Mouse (Mus musculus) forebrain, embryonic 10.5 days (tissue): ENCODE data around the gene Stab2. TPM values are rescaled to one million over a fixed set of nuclear protein-coding genes. Genes with fewer than 3 reads are reported as not detected.

Experiments
- DNase-seq: peaks from one replicate; pipeline ENCODE4 v3.0.0-alpha.2; 2017; ENCODE audit warnings: low spot score; ENCODE audit errors: extremely low spot score
- H3K27ac ChIP-seq: fragments of 300-500 bp; sonication (generic); 2 replicates; pipeline ENCODE4 v1.5.1; 2016; ENCODE audit warnings: mild to moderate bottlenecking
- H3K27me3 ChIP-seq: fragments of 300-500 bp; sonication (generic); 2 replicates; pipeline ENCODE4 v1.6.1; 2016; ENCODE audit warnings: mild to moderate bottlenecking; ENCODE audit not compliant: poor library complexity, severe bottlenecking
- H3K36me3 ChIP-seq: fragments of 300-500 bp; sonication (generic); replicated peaks from 2 replicates; pipeline ENCODE4 v1.6.1; 2016; ENCODE audit warnings: mild to moderate bottlenecking, moderate library complexity
- H3K4me1 ChIP-seq: fragments of 300-500 bp; sonication (generic); 2 replicates; pipeline ENCODE4 v1.6.1; 2016
- H3K4me3 ChIP-seq: fragments of 300-500 bp; sonication (generic); 2 replicates; pipeline ENCODE4 v1.5.1; 2016; ENCODE audit warnings: mild to moderate bottlenecking, moderate library complexity
- H3K9me3 ChIP-seq: fragments of 300-500 bp; sonication (generic); 2 replicates; pipeline ENCODE4 v1.6.1; 2016; ENCODE audit warnings: mild to moderate bottlenecking, moderate library complexity
- WGBS: fragments of 180-500 bp; shearing (Covaris S2); methylation state at CpG from one replicate; pipeline ENCODE4 v1.1.7; 2016; 5-methylcytosine and 5-hydroxymethylcytosine counted together
- polyA plus RNA-seq: library from polyadenylated mRNA; unstranded; fragments of >200 nt; fragmentation: Nextera tagmentation; extraction: Ambion mirVana; gene quantifications from 2 replicates; pipeline ENCODE4 v1.2.1, GENCODE M21; 2016

Gene Stab2
- polyA plus RNA-seq, 1 experiment from 2014 or later, result 0.06 TPM

DNA sequence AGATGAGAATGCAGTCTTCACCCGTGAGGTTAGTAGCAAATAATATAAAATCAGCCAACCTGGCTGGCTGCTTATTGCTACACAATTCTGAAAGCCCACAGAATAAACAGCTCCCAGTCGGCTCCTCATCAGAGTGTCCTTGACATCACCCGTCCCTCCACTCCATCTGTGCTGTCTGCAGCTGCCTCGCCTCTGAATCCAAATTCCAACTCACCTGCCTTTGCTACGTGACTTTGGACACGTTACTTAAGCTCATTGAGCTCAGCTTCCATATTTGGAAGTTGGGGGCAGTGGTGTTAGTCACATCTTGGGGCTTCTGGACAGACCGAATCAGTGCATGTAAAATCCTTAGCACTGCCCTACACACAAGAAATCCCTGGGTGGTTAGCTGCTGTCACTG lies 135.7 kb downstream of the Stab2 start:
- Histone ChIP-seq H3K9me3 (no peaks in the 10 kb centered on the region), H3K36me3 (no peaks in the 10 kb centered on the region), H3K27me3 (no peaks in the 10 kb centered on the region), H3K4me3 (no peak overlapping the region), H3K4me1 (no peaks in the 10 kb centered on the region), H3K27ac (no peak overlapping the region)
- 87% methylated on average over 7 of the region's 7 CpGs for WGBS
- DNase-seq, result no peak

DNA sequence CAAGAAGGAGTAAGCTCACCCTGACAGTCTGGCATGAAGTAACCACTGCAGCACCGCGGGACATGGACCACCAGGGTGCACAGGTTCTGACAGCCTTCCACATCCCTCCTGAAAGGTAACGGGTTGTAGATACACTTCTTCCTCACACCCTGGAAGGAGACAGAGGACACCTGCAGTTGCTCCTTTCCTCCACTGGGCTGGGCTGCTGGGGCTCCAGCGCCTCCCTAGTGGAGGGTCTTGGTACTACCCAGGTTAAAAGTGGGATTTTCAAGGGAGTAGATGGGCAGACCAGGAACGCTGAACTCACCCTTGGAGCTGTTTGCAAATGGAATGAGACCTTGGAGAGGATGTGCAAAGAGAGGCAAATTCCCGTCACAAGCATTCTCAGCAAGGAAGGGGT lies 144.4 kb downstream of the Stab2 start:
- Histone ChIP-seq H3K4me1 (no peaks in the 10 kb centered on the region), H3K4me3 (no peak overlapping the region), H3K36me3 (no peaks in the 10 kb centered on the region), H3K27me3 (no peaks in the 10 kb centered on the region), H3K27ac (no peak overlapping the region), H3K9me3 (no peaks in the 10 kb centered on the region)
- 86% methylated on average over 6 of the region's 6 CpGs for WGBS
- no peak for DNase-seq

DNA sequence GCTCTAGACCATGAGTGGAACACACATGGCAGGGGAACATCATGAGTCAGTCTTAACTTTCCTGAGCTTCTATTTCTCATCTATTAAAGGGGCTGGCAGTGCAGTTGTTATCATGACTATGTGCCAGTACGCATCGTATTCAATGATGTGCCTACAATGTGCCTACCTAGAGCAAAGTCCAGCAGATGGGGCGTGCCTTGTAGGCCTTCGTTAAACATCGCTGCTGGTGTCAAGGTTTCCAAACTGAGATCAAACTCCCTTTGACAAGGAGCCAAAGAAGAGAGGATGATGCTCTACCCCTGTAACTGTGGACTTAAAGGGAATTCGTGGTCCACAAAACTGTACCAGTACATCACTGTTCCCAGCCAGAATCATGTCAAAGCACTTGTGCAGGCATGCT lies 145.3 kb downstream of the Stab2 start:
- 88% methylated on average over 6 of the region's 6 CpGs for WGBS
- Histone ChIP-seq H3K36me3 (no peaks in the 10 kb centered on the region), H3K27me3 (no peaks in the 10 kb centered on the region), H3K4me1 (no peaks in the 10 kb centered on the region), H3K4me3 (no peak overlapping the region), H3K27ac (no peak overlapping the region), H3K9me3 (no peaks in the 10 kb centered on the region)
- DNase-seq, result no peak

DNA sequence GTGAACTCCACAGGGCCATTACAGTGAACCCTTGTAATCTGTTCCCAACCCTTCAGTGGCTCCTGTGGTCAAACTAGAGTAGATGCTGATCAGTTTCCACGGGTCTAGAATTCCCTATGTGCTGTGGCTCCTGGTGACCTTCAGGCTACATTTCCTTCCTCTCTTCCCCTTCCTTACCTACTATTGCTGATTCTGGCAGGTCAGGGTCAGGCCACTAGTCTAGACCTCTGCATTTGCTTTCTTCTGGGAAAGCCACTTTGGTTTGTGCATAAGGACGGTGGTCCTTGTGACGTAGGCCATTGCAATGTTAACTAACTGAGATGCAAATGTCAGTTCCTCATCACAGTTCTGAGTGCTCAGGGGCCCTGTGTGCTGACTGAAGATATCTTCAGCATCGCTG lies 147.4 kb downstream of the Stab2 start:
- H3K4me1 ChIP-seq, result no peaks in the 10 kb centered on the region
- 80% methylated on average over 4 of the region's 4 CpGs for WGBS
- no peak overlapping the region for H3K4me3 ChIP-seq
- no peak overlapping the region for H3K27ac ChIP-seq
- H3K36me3 ChIP-seq, result no peaks in the 10 kb centered on the region
- no peaks in the 10 kb centered on the region for H3K9me3 ChIP-seq
- no peak for DNase-seq
- H3K27me3 ChIP-seq, result no peaks in the 10 kb centered on the region

DNA sequence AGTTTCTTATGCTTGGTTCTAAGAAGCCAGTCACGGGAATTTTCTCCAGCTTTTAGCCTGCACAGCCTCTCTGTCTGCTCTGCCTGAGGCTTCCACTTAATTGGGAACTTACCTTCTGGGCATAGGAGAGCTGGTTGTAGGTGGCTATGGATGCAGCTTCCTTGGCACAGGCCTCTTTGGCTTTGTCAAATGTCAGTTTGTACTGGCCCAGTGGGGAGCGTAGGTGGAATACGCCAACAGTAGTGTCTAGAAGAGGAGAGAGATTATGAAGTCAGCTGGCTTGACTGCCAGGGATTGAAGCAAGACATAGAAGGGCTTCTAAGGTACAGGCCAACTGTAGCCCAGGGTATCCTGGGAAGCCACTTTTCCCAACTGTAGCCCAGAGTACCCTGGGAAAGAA lies 154.4 kb downstream of the Stab2 start:
- no peak overlapping the region for H3K27ac ChIP-seq
- WGBS, result 81% methylated on average over 3 of the region's 3 CpGs
- H3K4me1 ChIP-seq, result peaks cover 9% of the 10 kb centered on the region
- no peak for DNase-seq
- no peaks in the 10 kb centered on the region for H3K27me3 ChIP-seq
- H3K36me3 ChIP-seq, result no peaks in the 10 kb centered on the region
- H3K4me3 ChIP-seq, result no peak overlapping the region
- H3K9me3 ChIP-seq, result no peaks in the 10 kb centered on the region

DNA sequence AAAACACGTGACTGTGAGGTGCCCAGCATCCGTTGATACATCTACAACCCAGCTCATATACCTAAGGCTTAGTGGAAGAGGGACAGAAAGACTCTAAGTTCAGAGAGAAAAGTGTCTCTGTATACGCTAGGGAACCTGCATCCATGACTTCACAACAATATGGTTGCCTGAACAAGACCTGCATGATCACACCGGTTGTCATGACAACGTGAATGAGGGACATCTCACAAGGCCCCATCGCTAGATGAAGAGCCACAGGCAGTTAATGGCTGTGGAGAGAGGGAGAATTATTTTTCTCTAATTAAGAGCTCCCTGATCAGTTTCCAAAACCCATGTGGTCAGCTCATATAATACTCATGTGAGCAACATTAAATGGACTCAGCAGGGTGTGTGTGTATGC lies 155.7 kb downstream of the Stab2 start:
- H3K36me3 ChIP-seq, result no peaks in the 10 kb centered on the region

DNA sequence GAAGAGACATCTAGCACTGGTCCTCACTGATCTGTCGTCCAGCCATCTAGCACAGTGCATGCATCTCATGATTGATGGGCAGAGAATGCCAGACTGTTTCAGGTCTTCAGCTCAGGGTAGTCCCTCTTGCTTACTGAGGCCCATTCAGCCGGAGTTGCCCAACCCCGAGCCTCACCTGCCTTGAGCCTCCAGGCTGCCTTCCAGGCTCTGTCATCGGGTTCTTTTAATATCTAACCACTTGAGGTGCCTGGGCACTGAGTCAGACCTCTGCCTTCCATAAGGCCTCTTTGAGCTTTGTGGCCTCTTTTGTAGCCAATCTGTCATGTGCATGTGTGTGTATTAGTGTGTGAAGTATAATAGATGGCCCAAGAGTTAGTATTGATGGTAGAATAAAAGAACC lies 158.3 kb downstream of the Stab2 start:
- no peaks in the 10 kb centered on the region for H3K36me3 ChIP-seq
- 86% methylated on average over 4 of the region's 4 CpGs for WGBS
- no peak for DNase-seq
- no peak overlapping the region for H3K27ac ChIP-seq
- peaks cover under 1% of the 10 kb centered on the region; the same call in 1 of the 2 replicates for H3K4me1 ChIP-seq
- no peak overlapping the region for H3K4me3 ChIP-seq
- H3K9me3 ChIP-seq, result no peaks in the 10 kb centered on the region
- no peaks in the 10 kb centered on the region for H3K27me3 ChIP-seq

More for the DNA sequence above, 155.7 kb downstream of the Stab2 start:
- Histone ChIP-seq H3K27me3 (no peaks in the 10 kb centered on the region), H3K4me3 (no peak overlapping the region), H3K9me3 (no peaks in the 10 kb centered on the region), H3K4me1 (peaks cover 9% of the 10 kb centered on the region), H3K27ac (no peak overlapping the region)
- no peak for DNase-seq
- WGBS, result 88% methylated on average over 6 of the region's 6 CpGs

DNA sequence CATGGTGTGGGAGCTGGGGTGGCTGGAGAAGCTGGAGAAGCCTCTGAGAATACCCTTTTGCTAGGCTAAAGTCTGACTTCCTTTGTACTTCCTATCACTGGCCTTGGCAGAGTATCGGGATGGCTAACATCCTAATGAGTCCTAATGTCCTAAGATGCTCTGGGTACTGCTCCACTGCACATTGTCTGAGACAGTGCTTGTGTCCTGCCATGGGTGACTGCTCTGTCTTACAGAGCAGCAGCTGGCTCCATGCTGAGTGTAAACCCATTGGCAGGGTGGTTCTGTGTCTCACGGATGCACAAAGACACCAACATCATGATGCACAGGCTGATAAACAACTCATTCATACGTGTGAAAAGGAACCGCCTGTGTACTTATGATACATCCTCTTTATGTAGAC lies 158.7 kb downstream of the Stab2 start:
- WGBS, result 92% methylated on average over 4 of the region's 4 CpGs

DNA sequence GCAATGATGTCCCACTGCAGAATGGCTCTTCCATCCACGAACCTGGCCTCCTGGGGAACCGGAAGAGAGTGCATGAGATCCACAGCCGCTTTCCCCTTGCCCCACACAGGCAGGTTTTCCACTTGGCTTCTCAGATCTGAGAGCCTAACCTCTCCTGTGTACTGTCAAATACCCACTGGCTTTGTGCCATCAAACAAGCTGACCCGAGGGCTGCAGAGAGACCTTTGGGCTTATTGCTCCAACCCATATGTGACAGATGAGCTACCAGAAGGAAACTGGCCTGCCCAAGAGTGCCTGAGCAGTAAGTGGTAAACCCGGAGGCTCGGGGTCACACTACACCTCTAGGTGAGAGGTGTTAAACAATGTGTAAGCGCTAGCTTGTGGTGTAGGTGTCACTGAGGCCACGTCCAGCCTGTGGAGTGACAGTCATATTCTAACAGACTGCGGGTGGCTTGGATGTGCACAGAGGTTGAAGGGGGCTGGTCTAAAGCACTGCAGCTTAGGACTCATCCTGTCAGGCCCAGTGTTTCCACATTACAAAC lies 160.8 kb downstream of the Stab2 start:
- no peaks in the 10 kb centered on the region; the same call in 1 of the 2 replicates for H3K4me1 ChIP-seq
- no peaks in the 10 kb centered on the region for H3K36me3 ChIP-seq
- H3K27ac ChIP-seq, result no peak overlapping the region
- 90% methylated on average over 9 of the region's 9 CpGs for WGBS
- DNase-seq, result no peak
- no peaks in the 10 kb centered on the region for H3K9me3 ChIP-seq
- no peak overlapping the region for H3K4me3 ChIP-seq
- H3K27me3 ChIP-seq, result no peaks in the 10 kb centered on the region

More for the DNA sequence above, 158.7 kb downstream of the Stab2 start:
- Histone ChIP-seq H3K4me3 (no peak overlapping the region), H3K36me3 (no peaks in the 10 kb centered on the region), H3K27ac (no peak overlapping the region), H3K27me3 (no peaks in the 10 kb centered on the region), H3K4me1 (no peaks in the 10 kb centered on the region; the same call in 1 of the 2 replicates), H3K9me3 (no peaks in the 10 kb centered on the region)
- DNase-seq, result no peak

DNA sequence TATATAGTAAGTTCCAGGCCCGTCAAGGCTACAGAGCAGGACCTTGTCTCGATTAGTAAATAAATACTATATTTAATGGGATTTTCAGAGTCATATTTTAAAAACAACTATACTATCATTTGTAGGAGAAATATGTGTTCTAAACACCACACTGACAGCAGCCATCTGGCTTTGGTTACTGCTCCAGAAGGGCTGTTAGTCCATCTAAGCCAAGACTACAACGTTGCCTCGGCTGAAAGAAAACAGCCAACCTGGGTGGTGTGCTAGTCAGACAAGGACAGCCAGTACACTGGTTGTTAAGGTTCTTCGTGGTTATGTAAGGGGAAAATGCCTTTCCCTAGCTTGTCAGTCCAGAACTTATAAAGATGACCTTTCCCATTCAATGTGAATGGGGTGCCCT lies 165.2 kb downstream of the Stab2 start:
- H3K4me3 ChIP-seq, result no peak overlapping the region
- WGBS, result 87% methylated on average over 5 of the region's 5 CpGs
- no peaks in the 10 kb centered on the region for H3K36me3 ChIP-seq
- no peak for DNase-seq
- no peaks in the 10 kb centered on the region for H3K4me1 ChIP-seq
- H3K27ac ChIP-seq, result no peak overlapping the region
- no peaks in the 10 kb centered on the region for H3K9me3 ChIP-seq
- no peaks in the 10 kb centered on the region for H3K27me3 ChIP-seq

DNA sequence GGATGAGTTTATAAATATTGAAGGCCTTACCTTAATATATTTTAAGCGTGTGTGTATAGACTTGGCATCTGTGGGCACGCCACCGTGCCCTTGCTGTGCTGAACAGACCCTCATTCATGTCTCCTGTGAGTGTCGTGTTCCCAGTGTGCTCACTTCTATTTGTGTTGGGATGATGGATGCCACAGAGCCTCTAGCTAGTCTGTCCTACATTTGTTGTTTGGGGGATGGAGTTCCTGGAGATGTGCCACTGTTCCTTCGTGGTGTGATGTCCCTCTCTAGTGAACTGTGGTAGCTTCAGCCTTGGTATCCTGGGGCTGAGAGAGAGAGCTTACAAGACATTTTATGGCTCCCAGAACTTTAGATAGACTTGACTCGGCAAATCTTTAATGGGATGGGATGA lies 169.0 kb downstream of the Stab2 start:
- Histone ChIP-seq H3K4me3 (no peak overlapping the region), H3K9me3 (no peaks in the 10 kb centered on the region), H3K27ac (no peak overlapping the region), H3K4me1 (peaks cover 7% of the 10 kb centered on the region; the same call in 1 of the 2 replicates), H3K36me3 (peaks cover 11% of the 10 kb centered on the region; the same call in 1 of the 2 replicates), H3K27me3 (no peaks in the 10 kb centered on the region)
- DNase-seq, result no peak
- WGBS, result 94% methylated on average over 6 of the region's 6 CpGs

DNA sequence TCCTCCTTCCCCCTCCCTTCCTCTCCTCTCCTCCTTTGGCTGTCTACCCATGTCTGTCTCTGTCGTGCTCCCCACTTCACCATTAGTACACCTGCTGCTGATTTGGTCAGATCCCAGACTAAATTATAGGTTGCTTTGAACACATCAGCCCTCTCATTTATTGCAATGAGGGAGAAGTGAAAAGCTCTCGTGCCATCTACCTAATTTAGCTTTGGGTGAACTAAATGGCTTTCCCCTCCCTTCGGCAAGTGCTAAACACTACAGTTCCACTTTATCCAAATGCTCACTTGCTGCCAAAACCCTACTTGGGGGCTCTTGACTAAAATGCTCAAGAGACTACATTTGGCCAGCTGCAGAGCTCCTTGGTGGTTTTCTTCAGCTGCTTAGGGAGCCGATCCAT lies 171.0 kb downstream of the Stab2 start:
- no peak for DNase-seq
- H3K27me3 ChIP-seq, result no peaks in the 10 kb centered on the region
- H3K9me3 ChIP-seq, result no peaks in the 10 kb centered on the region
- no peak overlapping the region for H3K4me3 ChIP-seq
- H3K4me1 ChIP-seq, result peaks cover 7% of the 10 kb centered on the region; the same call in 1 of the 2 replicates
- WGBS, result 85% methylated on average over 4 of the region's 4 CpGs
- no peak overlapping the region for H3K27ac ChIP-seq
- peaks cover 13% of the 10 kb centered on the region; the same call in 1 of the 2 replicates for H3K36me3 ChIP-seq

DNA sequence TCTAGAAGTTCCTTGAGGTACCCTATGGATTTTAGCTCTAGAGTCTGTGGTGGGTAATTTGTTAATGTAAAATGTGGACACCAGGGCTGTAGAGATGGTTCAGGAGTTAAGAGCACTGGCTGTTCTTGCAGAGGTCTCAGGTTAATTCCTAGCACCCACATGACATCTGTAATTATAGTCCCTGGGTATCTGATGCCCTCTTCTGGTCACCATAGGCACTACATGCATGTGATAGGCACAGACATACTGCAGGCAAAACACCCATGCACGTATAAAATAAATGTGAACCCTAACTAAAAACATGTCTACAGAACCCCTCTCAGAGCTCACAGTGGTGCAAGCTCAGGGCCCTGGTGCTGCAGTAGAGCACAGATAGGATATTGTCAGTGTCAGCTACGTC lies 178.3 kb downstream of the Stab2 start:
- 93% methylated on average over 2 of the region's 2 CpGs for WGBS

More for the DNA sequence above, 178.3 kb downstream of the Stab2 start:
- Histone ChIP-seq H3K27ac (no peak overlapping the region), H3K36me3 (peaks cover 17% of the 10 kb centered on the region), H3K27me3 (no peaks in the 10 kb centered on the region), H3K4me3 (no peak overlapping the region), H3K9me3 (no peaks in the 10 kb centered on the region), H3K4me1 (peaks cover 23% of the 10 kb centered on the region)
- DNase-seq, result no peak
